Mouse (Mus musculus): ENCODE data around the gene Art4.

Gene Art4

GRCm38 (mm10) chr6:136827116-136827515 is 30.4 kb downstream of the Art4 start:
- no peak for DNase-seq (ENCODE audit: low read depth)

DNA sequence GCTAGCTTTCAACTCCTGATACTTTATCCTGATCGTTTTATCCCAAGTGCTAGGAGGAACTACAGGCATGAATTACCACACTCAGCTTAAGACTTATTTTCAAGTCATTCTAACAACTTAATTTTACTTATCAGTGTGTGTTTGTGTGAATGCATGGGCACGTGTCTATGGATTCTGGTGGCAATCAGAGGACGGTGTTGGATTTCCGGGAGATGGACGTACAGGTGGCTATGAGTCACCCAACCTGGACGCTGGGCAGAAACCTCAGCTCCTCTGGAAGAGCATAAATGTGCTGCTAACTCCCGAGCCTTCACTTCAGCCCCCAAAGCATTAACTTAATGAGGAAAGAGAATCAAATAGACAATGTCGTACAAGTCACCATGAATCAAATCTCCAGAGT is 32.5 kb downstream of the Art4 start:
- no peak for DNase-seq (ENCODE audit: low read depth)

GRCm38 (mm10) chr6:136821086-136821485 is 36.4 kb downstream of the Art4 start:
- no peak for DNase-seq (ENCODE audit: low read depth)

GRCm38 (mm10) chr6:136820381-136820780 is 37.2 kb downstream of the Art4 start:
- DNase-seq (ENCODE audit: low read depth): no peak

DNA sequence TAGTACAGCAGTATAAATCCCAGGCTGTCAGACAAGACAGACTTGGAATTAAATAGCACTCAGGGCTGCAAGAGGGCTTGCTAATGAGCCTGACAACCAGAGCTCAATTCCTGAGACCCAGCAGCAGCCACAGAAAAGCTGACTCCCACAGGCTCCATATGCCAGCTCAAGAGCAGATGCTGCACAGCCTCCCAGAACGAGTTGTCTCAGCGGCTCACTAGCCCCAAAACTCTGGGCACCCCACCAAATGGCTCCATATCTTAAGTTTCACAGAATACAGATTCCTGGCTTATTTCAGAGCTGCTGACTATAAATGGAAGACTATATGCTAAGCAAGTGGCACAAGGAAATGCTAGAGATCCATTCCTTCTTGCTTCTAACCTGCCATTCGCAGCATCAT is 40.0 kb downstream of the Art4 start:
- no peak for DNase-seq (ENCODE audit: low read depth)

- DNase-seq (ENCODE audit: low read depth): no peak
Observed at GRCm38 (mm10) chr6:136816826-136817225, 40.7 kb downstream of the Art4 start.

GRCm38 (mm10) chr6:136815381-136815780 is 42.2 kb downstream of the Art4 start:
- no peak for DNase-seq (ENCODE audit: low read depth)

GRCm38 (mm10) chr6:136813117-136813516 is 44.4 kb downstream of the Art4 start:
- DNase-seq (ENCODE audit: low read depth): no peak

DNA sequence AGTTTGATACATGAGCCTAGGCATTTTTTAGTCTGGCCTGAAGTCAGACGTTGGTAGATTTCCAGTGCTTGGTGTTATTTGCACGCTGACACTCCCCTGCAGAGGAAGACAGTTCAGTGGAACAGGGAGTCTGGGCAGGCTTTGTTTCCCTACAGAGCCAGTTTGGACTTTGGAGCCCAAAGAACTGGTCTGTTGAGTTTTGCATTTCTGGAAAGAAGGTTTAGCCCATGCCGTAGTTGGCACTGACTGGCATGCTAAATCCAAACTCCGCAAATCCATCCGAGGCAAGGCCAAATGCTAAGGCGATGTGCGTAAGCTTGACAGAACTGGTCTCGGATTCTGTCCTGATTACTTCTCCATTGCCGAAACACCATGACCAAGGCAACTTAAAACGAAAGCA is 46.3 kb downstream of the Art4 start:
- DNase-seq (ENCODE audit: low read depth): no peak

DNA sequence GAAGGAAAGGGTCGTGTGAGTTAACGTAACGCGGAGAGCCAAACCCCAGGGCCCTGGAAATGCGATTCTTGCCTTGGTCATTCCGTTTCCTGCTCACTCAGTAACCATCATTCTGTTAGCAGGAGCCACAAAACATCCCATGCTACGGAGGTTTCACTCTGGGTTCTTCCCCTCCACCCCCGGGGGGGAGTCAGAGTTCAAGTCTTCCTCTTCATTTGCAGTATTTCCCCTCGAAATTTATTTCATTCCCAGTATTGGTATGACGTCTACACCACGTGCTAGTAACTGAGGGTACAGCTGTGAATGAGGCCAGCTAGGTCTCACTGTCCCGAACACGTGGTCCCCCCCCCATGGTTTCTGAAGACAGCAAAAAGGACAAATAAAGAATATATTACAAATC is 47.9 kb downstream of the Art4 start:
- DNase-seq (ENCODE audit: low read depth): no peak

DNA sequence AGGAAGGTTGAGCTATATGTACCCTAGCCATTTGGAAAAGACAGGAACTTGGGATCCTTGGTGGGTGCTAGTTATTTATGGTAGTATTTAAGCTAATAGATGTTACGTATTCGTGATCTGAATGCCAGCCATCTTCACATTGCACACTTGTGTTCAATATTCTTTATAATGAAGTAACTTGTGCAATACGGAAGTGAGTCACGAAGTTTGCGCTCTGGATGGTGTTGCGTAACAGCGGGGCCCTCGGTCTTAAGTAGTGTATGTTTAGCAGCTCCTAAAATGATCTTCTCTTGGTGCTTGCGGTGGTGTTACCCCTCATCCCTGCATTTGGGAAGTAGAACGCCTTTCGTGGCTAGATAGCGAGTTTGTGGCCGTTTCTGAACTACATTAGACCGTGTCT is 48.5 kb downstream of the Art4 start:
- peak; percentile 82 for DNase-seq (ENCODE audit: low read depth)

DNA sequence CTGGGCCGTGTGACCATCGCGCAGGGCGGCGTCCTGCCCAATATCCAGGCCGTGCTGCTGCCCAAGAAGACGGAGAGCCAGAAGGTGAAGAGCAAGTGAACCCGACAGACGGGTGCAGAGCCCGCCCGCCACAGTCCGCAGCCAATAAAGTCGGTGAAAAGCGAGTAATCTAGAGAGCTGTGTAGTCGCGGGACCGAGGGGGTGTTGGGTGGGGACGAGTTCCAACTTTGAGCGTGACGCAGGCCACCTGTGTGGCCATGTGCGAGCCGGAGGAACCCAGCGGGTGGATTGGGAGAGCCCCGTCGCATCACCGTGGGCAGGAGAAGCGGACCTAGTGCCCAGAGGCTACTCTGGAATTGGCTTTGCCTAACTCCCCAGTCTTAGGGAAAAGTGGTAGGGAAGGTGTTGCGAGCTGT is 48.9 kb downstream of the Art4 start:
- no peak for DNase-seq (ENCODE audit: low read depth)

DNA sequence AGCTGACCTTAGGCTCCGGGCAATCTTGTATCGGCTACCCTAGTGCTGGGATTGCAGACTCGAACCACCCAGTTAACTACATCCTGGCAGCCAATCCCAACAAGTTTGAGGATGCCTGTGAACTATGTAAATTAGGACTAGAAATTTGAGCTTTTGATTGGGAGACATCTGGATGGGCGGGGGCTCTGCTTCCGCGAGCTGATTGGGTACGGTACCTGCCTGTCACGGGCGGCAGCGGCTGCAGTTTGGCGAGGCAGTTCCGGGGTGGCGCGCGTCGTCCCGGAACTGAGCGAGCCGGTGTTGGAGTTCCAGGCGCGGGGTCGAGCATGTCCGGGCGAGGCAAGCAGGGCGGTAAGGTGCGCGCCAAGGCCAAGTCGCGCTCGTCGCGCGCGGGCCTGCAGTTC is 49.5 kb downstream of the Art4 start, which contains the start of gene H2afj:
Gene H2afj, plus strand, starts transcription at position 231 of the 404 bp plus-strand sequence.
- DNase-seq (ENCODE audit: low read depth): peak; percentile 94

GRCm38 (mm10) chr6:136807395-136808013 is 50.0 kb downstream of the Art4 start:
- DNase-seq (ENCODE audit: low read depth): no peak

- no peak for DNase-seq (ENCODE audit: low read depth)
Observed at GRCm38 (mm10) chr6:136806819-136807218, 50.7 kb downstream of the Art4 start.

DNA sequence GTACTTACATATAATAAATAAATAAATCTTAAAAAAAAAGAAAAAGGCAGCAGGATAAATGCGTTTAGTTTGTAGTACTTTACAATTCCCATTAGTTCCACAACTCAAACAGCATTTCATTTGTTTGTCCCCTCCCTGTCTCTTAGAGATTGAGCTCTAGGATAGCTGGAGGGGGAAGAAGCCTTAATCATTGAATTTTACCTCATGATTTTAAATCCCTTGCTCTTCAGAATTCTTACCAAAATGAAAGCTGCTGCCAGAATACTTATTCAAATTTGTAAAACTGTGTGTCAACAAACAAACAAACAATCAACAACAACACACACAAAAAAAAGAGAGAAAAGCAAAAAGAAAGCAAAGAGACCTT is 52.1 kb downstream of the Art4 start:
- DNase-seq (ENCODE audit: low read depth): no peak

- DNase-seq (ENCODE audit: low read depth): no peak
Observed at GRCm38 (mm10) chr6:136804705-136805408, 52.7 kb downstream of the Art4 start.

- peak; percentile 99 for DNase-seq (ENCODE audit: low read depth)
Observed at GRCm38 (mm10) chr6:136803739-136804633, 53.5 kb downstream of the Art4 start, which contains the start of gene Hist4h4. TSS of gene Hist4h4 (minus strand) at chr6:136804415.

- no peak for DNase-seq (ENCODE audit: low read depth)
Observed at GRCm38 (mm10) chr6:136803093-136803738, 54.3 kb downstream of the Art4 start.

GRCm38 (mm10) chr6:136801274-136801673 is 56.3 kb downstream of the Art4 start:
- DNase-seq (ENCODE audit: low read depth): no peak

- no peak for DNase-seq (ENCODE audit: low read depth)
Observed at GRCm38 (mm10) chr6:136800710-136801109, 56.8 kb downstream of the Art4 start.

Measured in c-Kit-positive CD71-negative TER-119-negative erythroid progenitor cells, embryonic 14.5 days (primary cell).